Mouse (Mus musculus): ENCODE results near the gene Vps18.

DNA sequence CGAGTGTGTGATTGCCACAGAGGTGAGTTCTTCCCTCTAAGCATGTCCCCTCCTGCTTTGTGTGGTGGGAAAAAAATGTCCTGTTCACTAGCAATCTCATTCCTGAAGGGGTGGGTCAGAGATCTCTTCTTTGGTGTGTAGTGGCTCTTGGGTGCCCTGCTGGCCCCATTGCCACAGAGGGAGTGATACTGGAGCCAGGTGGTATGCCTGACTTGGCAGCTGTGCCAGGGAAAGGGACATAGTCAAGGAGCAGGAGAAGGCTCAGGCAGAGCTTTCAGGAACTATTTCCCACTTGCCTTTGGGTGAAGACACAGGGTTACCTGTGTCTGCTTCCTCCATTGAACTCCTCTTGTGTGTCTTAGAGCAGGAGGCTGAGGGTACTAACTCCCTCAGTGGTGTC lies 45.6 kb downstream of the Vps18 start:
- TF ChIP-seq POLR2A (IDR thresholded peaks at IDR 0.05; ENCODE audit: extremely low read depth, insufficient read depth, low read length) (no peak), CTCF (IDR thresholded peaks at IDR 0.05; ENCODE audit: extremely low read depth, insufficient read depth, low read length) (no peak)

Data from cortical plate, adult 2 months (tissue).